Mouse (Mus musculus): Measurements from ENCODE around the gene Nucb2.

Nucb2 gene

DNA sequence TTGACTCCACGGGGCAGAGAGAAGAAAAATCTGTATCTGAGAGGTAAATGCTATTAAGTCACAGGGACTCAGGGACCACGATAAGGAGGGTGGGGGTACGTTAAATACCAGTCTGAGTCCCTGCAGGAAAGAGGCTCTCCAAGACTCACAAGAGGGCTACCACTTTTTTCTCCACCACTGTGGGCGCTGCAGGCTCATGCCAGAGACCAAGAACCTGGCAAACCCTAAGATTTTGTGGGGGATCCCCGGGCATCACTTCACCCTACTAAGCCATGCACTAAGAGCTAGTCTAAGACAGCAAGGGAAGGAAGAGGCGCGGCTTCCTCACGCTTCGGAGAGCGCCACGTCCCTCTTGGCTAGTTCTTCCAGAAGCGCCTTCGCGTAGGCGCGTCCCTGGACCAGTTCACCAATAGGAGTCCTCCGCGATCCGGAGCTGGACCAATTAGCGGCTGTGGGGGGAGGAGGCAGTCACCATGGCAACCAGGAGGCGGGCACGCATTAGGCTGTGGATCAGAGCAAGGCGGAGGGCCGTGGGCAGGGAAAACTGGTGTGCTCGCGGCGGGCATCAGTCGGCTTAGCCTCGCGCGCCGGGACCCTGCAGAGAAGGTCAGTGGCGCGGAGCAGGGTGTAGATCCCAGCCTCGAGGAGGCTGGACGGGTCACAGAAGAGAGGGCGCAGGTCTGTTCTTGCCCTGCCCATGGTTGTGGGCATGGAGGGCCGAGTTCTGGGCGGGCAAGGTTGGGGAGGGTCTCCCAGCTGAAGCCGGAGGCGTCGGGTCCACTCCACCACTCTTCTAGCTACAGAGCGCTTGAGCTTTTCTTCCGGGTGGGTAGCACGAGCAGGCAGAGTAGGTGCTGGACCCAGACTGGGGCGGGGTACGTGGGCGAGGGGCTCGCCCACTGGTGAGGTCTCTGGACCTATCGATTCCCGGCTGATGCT, at the start of gene Nucb2:
TSS of gene Nucb2 (plus strand) at position 491 of the 939 bp plus-strand sequence.
- DNase-seq (ENCODE audit: low spot score in 2 of 2), result peak; percentile 97 to 99

DNA sequence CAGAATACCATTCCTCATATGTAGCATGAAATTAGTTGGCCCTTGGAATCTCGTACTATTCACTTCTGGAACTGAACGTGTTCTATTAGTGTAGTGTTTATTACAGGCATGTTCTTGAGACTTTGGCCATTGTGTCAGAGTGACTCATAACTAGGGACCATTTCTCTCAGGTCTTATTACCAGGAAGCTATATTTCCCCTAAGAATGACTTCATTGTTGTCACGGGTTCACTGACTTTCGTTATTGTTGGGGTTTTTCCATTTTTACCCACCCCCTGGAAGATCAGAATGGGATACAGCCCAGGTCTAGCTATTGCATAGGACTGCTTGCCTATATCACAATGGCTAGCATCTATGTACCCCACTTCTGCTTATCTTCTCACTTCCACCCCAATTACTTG, 47.2 kb upstream of the Nucb2 start:
- no peak for DNase-seq (ENCODE audit: low spot score in 2 of 2)

DNA sequence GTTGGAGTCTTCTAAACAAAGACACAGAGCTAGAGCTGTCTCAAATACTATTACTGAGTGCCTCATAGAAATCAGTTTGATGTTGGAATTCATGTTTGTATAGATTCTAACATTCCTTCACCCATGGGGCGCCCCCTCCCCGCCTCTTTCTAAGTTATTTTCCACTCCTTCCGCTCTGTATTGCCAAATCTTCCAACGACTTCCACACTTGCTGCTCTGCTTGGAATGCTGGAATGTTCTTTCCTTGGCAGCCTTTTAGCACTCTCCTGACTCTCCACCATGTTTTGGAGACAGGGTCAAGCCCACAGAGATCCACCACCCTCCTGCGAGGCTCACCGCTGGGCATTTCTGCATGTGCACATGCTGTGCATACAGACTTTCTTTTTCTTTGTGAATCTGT, 46.8 kb upstream of the Nucb2 start:
- DNase-seq (ENCODE audit: low spot score in 2 of 2), result no peak

DNA sequence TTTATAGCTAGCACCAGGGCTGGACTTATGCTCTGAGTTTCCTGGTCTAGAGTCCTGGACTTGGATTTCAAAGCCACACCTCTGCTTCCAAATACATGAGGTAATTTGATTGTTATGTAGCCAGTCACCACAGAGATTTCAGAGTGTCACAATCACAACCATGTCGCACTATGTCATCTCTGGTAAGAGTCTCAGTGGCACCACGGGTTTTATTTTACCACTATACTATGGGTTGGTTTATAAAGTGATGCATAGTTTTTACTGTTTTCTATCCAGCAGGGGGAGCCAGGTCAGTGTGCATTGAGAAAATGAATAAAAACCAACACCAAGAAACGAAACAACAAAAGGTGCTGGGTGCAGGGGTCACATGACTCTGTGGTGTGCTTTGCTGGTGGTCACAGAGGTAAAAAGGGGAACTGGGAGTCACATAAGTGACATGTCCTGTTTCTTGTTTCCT, 45.2 kb upstream of the Nucb2 start:
- DNase-seq (ENCODE audit: low spot score in 2 of 2), result no peak

DNA sequence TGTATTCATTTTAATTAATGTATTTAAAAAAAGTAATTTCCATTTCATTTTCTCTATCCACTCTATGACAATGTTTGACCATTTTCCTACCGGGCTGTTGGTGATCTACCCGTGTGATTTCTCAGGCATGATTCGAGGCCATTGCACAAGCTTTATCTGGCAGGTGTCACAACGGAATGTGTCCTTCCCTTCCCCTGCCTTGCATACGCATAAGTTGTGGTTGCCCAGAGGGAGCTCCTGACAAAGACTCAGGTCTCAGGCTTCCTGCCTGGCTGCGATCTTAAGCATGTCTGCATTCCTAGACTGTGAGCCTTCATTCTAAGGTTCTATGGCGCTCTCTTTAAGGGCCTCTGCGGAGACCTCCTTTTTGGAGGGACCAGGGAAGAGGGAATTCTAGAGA, 42.1 kb upstream of the Nucb2 start:
- no peak for DNase-seq (ENCODE audit: low spot score in 2 of 2)

DNA sequence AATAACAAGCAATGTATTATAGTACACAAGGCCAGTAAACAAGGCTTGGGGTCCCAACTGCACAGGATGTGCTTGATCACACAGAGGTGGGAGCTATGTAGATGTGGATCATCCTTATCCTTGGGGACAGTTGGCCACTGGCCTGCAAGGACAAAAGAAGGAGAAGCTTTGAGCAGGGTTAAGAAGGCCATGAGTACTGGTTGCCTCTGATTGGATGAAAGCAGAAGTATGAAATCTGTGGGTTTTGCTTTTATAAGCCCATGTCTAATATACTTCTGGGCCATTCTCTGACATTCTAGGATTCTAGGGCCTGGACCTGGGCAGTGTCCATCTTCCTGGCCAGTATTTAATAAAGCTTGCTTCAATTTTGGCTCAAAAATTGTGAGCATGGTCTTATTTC, 28.3 kb upstream of the Nucb2 start:
- DNase-seq (ENCODE audit: low spot score in 2 of 2), result no peak

DNA sequence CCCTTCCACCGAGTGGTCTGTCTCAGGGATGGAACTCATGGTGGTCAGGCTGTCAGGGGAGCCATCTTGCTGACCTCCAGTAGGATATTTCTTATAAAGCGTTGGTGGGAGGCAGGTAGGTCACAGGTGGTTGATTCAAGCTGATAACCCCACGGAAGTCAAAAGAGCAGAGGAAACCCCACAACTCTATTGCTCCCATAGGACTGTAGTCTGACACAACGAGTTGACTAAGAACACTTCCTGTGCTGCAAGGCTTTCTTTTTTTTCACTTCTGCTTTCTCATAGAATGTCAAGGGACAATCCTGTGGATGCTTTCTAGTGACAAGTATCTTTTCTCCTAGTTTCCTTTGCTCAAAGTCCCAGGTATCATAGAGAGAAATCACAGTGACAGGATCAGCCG, 27.9 kb upstream of the Nucb2 start:
- no peak for DNase-seq (ENCODE audit: low spot score in 2 of 2)

DNA sequence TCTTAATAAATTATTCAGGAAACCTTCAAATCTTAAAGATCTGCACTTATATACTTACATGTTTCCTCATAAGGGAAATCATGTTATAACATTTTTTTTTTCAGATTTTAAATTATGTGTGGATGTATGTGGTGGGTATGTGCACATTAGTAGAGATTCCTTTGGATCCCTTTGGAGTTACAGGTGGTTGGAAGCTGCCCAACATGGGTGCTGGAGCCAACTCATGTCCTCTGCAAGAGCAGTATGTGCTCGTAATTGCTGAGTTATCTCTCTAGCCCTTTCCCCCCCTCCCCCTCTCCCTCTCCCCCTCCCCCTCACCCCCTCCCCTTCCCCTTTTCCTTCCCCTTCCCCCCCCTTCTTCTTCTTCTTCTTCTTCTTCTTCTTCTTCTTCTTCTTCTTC, 21.1 kb upstream of the Nucb2 start:
- no peak for DNase-seq (ENCODE audit: low spot score in 2 of 2)

DNA sequence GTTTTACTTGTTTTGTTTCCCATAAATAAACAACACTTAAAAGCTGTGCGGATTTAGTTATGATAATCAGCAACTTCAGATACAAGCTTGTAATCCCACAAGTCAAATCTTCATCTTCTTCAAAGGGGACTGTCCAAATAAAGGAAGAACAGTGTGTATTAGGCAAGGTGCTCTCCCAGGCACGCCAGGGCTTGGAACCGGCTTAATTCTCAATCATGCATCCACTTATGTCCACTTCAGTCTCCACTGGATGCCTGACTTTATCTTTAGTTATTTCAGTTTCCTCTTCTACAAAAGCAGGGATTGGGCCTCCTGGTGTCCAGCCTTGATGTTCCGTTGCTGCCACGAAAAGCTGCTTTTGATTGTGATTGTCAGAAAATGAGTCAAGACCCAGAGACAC, 20.4 kb upstream of the Nucb2 start:
- no peak for DNase-seq (ENCODE audit: low spot score in 2 of 2)

DNA sequence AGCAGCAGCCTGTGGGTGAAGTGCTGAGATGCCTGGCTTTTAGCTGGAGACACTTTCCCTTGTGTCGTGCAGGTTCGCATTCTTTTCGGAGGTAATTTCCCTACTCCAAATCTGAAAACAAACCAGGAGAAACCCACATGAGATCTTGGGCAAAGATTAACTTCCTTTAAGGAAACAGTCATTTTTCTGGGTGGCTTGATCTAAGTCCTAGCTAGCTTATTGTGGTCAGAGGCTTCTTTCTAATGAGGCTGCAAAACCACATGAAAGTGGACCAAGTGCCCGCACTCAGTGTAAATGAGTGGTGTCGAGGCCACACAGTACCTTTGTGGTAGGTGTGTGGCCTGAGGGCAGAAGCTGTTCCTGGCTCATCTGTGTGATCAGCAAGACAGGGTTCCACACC, 20.0 kb upstream of the Nucb2 start:
- no peak for DNase-seq (ENCODE audit: low spot score in 2 of 2)

DNA sequence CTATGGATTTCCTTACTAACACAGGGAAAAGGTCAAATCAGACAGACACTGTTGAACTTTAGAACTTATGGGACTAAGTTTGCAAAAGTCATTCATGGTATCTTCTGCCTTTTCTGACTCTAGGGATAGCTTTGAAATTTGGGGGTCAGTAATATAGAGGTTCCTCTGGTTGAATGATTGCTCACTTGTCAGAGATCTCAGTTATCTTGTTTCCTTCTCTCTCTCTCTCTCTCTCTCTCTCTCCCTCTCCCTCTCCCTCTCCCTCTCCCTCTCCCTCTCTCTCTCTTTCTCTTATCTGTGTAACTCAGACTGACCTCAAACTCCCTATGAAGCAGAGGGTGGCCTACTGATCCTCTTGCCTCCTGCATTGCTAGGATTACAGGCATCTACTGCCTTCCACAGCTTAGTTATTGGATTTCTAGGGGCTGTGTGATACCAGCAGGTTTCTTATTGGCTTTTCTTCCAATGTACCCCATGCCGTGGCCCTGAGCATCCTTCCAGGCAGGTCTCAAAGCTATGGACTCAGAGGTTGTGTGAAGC, 19.0 kb upstream of the Nucb2 start:
- no peak for DNase-seq (ENCODE audit: low spot score in 2 of 2)

DNA sequence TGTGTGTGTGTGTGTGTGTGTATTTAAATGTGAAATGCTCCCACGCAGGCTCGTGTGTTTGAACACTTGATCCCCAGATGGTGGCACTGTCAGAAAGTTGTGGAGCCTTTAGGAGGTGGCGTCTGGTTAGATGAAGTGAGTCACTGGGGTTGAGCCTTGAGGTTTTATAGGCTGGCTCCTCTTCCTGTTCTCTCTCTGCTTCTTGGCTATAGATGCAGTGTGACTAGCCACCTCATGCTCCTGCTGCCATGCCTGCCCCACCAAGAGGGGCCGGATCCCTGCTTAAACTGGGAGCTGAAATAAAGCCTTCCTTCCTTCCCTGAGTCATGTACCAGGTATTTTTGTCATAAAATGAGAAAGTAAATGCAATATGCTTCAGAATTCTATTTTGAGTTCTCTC, 13.1 kb upstream of the Nucb2 start:
- no peak for DNase-seq (ENCODE audit: low spot score in 2 of 2)

DNA sequence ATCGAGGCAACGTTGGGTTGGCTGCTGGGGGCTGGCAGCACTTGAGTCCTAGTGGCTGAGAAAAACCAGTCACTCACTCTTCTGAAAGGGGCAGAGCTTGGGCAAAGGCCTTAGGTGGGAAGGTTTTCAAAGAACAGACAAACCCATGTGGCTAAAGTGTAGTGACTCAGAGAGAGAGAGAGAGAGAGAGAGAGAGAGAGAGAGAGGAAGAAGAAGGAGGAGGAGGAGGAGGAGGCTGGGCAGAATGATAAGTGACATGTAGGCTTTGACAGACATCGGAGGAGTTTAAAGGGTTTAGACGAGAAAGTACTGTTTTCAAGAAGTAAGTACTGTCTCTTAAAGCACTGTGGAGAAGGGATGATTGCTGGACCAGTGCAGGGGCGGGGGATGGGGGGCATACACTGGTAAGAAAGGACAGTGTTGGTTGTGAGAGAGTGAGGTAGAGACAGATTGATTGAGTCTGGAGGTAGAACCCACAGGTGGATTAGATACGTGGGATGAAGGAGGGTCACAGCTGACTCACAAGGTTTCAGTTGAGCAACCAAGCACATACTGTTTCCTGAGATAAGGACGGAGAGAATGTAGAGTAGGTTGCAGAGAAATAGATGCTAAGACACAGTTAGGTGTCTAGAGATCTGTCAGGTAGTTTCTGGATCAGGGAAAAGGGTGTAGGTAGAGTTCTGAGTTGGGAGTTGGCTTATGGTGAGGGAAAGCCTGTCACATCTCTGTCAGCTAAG, 10.7 kb upstream of the Nucb2 start:
- DNase-seq (ENCODE audit: low spot score in 2 of 2), result no peak

DNA sequence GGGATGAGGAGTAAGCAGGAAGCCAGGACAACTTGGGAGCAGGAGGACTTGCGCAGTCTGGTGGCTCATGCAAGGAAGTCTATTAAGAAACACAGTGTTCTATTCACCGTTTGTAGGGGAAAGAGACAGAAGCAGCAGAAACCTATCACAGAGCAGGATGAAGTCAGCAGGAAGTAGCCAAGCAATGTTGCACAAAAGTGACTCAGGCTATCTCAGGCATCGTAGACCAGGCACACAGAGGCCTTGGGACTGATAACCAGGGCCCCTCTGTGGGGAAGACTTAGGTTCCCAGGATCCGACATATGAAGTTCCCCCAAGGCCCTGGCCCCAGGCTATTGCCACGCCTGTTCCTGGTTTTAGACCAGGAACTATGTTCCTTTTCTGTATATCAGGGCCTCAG, 9.6 kb upstream of the Nucb2 start:
- no peak for DNase-seq (ENCODE audit: low spot score in 2 of 2)

DNA sequence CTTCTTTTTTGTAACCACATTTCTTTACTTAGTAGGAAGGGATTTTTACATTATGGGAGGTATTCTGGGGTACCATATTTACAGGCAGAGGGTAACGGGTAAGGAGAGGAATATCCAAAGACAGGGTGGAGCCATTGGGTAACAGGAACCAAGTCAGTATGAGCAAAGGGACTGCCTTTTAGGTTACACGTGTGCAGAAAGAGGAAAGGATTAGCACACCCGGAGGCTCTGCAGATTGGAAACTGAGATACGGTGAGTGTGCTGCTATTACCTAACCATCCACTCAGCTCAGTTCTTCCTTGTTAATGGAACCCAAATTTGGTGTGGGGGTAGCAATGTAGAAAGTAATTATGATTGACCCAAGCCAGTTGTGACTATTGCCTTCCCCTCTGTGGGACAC, 7.4 kb upstream of the Nucb2 start:
- no peak for DNase-seq (ENCODE audit: low spot score in 2 of 2)

DNA sequence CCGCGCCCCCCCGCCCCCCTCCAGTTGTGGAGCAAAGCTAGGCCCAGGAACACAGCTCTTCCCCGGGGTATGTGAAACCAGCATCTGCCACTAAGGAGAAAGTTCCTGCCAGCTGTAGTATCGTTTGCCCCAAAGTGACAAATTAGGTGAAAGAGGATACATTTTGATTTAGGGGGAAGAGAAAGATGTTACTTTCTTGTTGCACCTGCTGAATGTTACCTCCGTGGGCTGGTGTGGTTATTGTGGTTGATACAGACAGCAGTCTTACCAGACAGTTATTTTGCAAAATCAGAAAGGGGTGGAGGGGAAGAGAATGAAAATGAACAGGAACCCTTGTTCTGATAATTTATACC, 625 bp downstream of the Nucb2 start:
- DNase-seq (ENCODE audit: low spot score in 2 of 2), result no peak

DNA sequence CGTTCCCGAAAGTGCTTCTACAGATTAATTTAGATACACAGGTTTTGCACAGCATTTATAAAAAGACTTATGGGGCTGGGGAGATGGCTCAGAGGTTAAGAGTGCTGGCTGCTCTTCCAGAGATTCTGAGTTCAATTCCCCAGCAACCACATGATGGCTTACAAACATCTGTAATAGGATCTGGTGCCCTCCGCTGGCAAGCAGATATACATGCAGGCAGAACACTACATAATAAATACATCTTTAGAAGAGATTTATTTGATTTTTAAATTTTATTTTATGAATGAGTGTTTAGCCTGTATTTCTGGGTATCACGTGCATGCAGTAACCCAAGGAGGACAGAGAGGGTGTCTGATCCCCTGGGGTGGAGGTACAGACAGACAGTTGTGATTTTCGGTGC, 9.9 kb downstream of the Nucb2 start:
- DNase-seq (ENCODE audit: low spot score in 2 of 2), result no peak

DNA sequence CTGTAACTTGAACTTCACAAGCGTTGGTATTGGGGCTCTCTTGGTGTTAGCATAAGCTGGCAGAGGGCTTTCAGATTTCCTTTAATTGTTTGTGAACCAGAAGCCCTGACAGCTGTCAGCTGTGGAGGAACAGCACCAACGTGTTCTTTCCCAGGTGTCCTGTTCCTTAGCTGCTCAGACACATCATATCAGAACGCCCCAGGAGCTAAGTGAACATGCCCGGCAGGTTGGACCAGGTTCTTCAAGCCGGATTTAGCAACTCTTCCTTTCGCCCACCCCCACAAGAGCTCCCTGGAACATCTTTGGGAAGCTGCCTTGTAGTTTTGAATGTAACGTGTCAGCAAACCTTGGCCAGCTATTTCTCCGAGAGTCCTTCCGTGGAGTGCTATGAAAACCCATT, 10.4 kb downstream of the Nucb2 start:
- no peak for DNase-seq (ENCODE audit: low spot score in 2 of 2)

DNA sequence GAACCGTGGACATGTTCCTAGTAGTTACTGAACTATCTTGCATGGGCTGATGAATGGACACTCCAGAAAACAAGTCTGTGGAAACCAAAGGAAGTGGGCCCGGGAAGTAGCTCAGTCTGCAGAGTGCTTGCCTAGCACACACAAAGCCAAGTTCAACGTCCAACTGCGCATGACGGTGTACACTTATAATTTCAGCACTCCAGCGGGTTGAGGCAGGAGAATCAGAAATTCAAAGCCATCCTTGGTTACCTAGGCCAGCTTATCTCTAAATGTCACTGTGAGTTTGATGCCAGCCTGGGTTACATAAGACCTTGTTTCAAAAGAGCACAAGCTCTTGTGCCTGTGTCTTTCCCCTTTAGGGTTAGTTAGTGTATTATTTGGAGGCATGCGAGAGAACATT, 10.9 kb downstream of the Nucb2 start:
- DNase-seq (ENCODE audit: low spot score in 2 of 2), result no peak

DNA sequence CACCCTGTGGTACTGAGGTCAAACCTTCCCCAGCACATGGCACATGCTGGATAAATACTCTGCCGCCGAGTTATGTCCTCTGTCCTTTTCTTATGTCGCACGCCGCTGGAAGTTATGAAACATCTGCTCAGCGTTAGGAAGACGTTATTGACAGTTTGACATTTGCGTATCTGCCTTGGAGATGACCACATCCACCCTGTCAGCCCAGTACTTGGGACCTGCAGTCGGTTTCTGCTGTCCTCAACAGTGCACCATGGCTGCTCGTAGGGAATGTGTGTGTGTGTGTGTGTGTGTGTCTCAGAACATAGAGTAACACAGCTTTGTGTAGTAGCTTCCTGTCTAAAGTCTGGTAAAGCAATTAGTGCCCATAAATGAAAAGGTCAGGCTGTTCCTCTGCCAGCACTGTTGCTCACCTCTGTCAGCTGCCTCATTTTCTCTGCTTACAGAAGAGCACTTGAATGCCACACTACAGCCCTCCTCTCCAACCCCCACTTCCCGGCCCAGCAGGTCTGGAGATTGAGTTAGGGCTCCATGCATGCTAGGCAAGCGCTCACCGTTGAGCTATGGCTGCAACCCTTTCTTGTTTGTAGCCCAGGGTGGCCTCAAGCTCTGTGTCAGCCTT, 11.5 kb downstream of the Nucb2 start:
- no peak for DNase-seq (ENCODE audit: low spot score in 2 of 2)

DNA sequence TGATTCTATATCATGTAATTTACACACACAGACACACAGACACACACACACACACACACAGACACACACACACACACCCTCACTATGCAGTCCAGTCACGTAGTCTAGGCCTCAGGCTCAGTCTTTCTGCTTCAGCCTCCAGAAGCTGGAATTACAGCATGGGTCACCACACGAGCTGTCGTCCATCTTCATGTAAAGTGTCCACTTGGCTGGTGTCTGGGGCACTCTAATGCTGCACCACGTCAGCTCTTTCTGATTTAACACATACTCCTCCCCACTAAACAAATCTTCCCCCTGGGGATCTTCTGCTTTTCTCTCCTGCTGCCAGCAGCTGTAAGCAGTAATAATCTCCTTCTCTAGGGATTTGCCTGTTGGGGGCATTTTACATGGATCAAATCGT, 13.1 kb downstream of the Nucb2 start:
- DNase-seq (ENCODE audit: low spot score in 2 of 2), result no peak

DNA sequence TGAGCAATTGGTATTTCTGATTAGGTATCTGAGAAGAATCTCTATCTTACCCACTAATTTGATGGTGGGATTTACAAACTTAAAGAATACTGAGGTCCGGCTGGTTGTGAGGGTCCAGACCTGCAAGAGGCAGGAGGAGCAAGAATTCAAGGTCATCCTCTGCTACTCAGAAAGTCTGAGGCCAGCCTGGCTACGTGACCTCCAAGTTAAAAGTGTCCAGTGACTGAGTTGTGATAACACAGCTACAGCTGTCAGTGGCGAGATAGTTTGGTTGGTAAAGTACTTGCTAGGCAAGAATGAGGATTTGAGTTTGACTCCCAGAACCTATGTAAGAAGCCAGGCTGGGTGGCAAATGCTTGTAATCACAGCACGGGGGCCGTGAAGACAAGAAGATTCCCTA, 14.0 kb downstream of the Nucb2 start:
- no peak for DNase-seq (ENCODE audit: low spot score in 2 of 2)

Measured in urinary bladder, adult 18-20 months (tissue).